ENCODE assay signal across 10 mouse cellular contexts in the genomic region with DNA sequence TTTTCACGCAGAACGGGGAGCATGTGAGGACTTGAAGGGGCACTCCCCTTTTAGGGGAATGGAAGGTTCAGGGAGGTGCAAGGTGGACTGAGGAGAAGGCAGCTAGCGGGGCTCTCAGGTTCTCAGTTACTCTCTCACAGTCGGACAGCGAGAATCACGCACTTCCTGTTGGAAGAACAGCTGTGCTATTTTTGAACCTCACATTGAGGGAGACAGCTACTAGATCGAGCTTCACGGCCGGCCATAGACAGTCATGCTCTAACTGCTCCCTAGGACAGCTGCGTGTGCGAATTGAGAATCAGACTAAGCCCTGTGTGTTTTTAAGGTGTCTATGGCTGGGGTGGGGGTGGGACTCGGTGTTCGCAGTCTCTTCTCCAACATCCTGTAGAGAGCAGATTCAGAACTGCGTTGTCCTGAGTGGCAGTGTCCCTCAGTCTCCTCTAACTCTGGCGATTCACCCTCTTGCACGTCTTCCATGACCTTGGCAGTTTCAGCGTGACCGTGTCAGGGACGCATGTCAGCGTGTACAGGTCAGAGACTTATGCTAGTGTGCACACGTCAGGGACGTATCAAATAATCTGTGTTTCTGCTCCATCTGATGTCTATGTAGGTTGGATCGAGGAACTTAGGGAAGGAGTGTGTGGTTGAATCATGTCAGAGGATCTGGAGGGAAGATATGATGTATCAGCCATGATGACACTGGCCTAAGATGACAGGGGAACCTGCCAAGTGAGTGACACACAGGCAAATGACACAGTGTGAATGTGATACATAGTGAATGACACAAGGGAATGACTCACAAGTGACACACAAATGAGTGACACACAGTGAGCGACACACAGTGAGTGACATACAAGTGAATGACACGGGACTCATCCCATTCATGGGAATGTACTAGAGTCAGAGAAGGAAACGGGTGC.
DNase-seq lines count a peak whose midpoint lies in the region; ATAC-seq and TF ChIP-seq lines count a peak whose summit lies in the region.
"Had no signal": no experiment of that assay in that cellular context is flagged by ENCODE, and none has a peak within 500 bp of the region (broad histone marks: within the 10 kb centered on the region; RNA-seq: fewer than 3 reads in every experiment).

No protein-coding gene starts in this region.

- no peak for TF ChIP-seq CTCF in lung, postnatal 0 days (IDR thresholded peaks at IDR 0.05)

- H3K9ac ChIP-seq in forebrain, embryonic 16.5 days (replicated peaks; ENCODE audit: low read depth, low read length) = no peak overlapping the region
- H3K9ac ChIP-seq in forebrain, embryonic 15.5 days (replicated peaks) = no peak overlapping the region
- H3K9ac ChIP-seq in lung, postnatal 0 days (replicated peaks; ENCODE audit: low read depth) = no peak overlapping the region
- peak overlapping the region; percentile 57 for H3K9ac ChIP-seq in heart, embryonic 14.5 days (ENCODE audit: low read length)
- H3K9ac ChIP-seq in stomach, embryonic 16.5 days (ENCODE audit: low read length) = no peak overlapping the region
- H3K9ac ChIP-seq: liver, postnatal 0 days had no signal

- no peaks in the 10 kb centered on the region for H3K36me3 ChIP-seq in forebrain, embryonic 16.5 days (ENCODE audit: control insufficient read depth, insufficient read depth)
- H3K36me3 ChIP-seq in forebrain, embryonic 15.5 days = no peaks in the 10 kb centered on the region
- no peaks in the 10 kb centered on the region for H3K36me3 ChIP-seq in lung, postnatal 0 days (ENCODE audit: insufficient read depth, low read length)
- no peaks in the 10 kb centered on the region for H3K36me3 ChIP-seq in heart, embryonic 14.5 days (ENCODE audit: control insufficient read depth, insufficient read depth, low read length)
- H3K36me3 ChIP-seq in stomach, embryonic 16.5 days (ENCODE audit: control insufficient read depth, insufficient read depth, low read length) = no peaks in the 10 kb centered on the region

- H3K9me3 ChIP-seq in forebrain, embryonic 16.5 days (ENCODE audit: control insufficient read depth, low read length) = no peaks in the 10 kb centered on the region
- H3K9me3 ChIP-seq in forebrain, embryonic 15.5 days = no peaks in the 10 kb centered on the region
- H3K9me3 ChIP-seq in lung, postnatal 0 days (ENCODE audit: low read length) = no peaks in the 10 kb centered on the region
- H3K9me3 ChIP-seq in heart, embryonic 14.5 days (ENCODE audit: control insufficient read depth, low read length) = no peaks in the 10 kb centered on the region
- no peaks in the 10 kb centered on the region for H3K9me3 ChIP-seq in stomach, embryonic 16.5 days (replicated peaks; ENCODE audit: control insufficient read depth, low read length)

- 81% methylated on average over 26 of the region's 26 CpGs for WGBS in forebrain, embryonic 16.5 days
- WGBS in forebrain, embryonic 15.5 days = 80% methylated on average over 26 of the region's 26 CpGs
- WGBS in lung, postnatal 0 days = 62% methylated on average over 26 of the region's 26 CpGs
- 55% methylated on average over 26 of the region's 26 CpGs for WGBS in heart, embryonic 14.5 days
- 62% methylated on average over 26 of the region's 26 CpGs for WGBS in stomach, embryonic 16.5 days

- ATAC-seq in forebrain, embryonic 16.5 days = no peak
- ATAC-seq in forebrain, embryonic 15.5 days (replicated peaks) = no peak
- peak; percentile 41; the same call in 1 of the 2 replicates for ATAC-seq in lung, postnatal 0 days
- no peak for ATAC-seq in heart, embryonic 14.5 days (ENCODE audit: insufficient number of reproducible peaks, insufficient read depth, low FRiP score, low read depth)
- no peak for ATAC-seq in stomach, embryonic 16.5 days (ENCODE audit: insufficient read depth, low FRiP score)
- ATAC-seq: liver, postnatal 0 days had no signal

- peak overlapping the region; percentile 0; the same call in 1 of the 2 replicates for H3K4me2 ChIP-seq in forebrain, embryonic 16.5 days (ENCODE audit: low read length)
- H3K4me2 ChIP-seq in forebrain, embryonic 15.5 days (replicated peaks) = no peak overlapping the region
- H3K4me2 ChIP-seq in lung, postnatal 0 days (replicated peaks; ENCODE audit: low read depth, low read length) = peak overlapping the region; percentile 35
- H3K4me2 ChIP-seq in heart, embryonic 14.5 days (ENCODE audit: low read length) = peak overlapping the region; percentile 66
- peak overlapping the region; percentile 46 for H3K4me2 ChIP-seq in stomach, embryonic 16.5 days (ENCODE audit: low read depth, low read length)

- H3K27ac ChIP-seq in forebrain, embryonic 16.5 days (ENCODE audit: low read length) = no peak overlapping the region
- no peak overlapping the region for H3K27ac ChIP-seq in forebrain, embryonic 15.5 days (replicated peaks)
- no peak overlapping the region for H3K27ac ChIP-seq in lung, postnatal 0 days (ENCODE audit: low read length)
- peak overlapping the region; percentile 42 to 57; a peak in 3 of 4 replicates for H3K27ac ChIP-seq in heart, embryonic 14.5 days (replicated peaks in 1 of 2; ENCODE audit: control insufficient read depth in 1 of 2, insufficient read depth in 1 of 2, low read depth in 2 of 2, low read length in 2 of 2)
- H3K27ac ChIP-seq in stomach, embryonic 16.5 days (ENCODE audit: low read length) = no peak overlapping the region

- H3K27me3 ChIP-seq in forebrain, embryonic 16.5 days (replicated peaks; ENCODE audit: control insufficient read depth, insufficient read depth, low read length) = no peaks in the 10 kb centered on the region
- no peaks in the 10 kb centered on the region for H3K27me3 ChIP-seq in forebrain, embryonic 15.5 days
- H3K27me3 ChIP-seq in lung, postnatal 0 days (replicated peaks; ENCODE audit: insufficient read depth, low read length) = no peaks in the 10 kb centered on the region
- no peaks in the 10 kb centered on the region for H3K27me3 ChIP-seq in heart, embryonic 14.5 days (ENCODE audit: control insufficient read depth, insufficient read depth, low read length)
- H3K27me3 ChIP-seq in stomach, embryonic 16.5 days (ENCODE audit: control insufficient read depth, insufficient read depth, low read length) = no peaks in the 10 kb centered on the region

- H3K4me1 ChIP-seq in forebrain, embryonic 16.5 days (replicated peaks; ENCODE audit: control insufficient read depth, insufficient read depth, low read length) = no peaks in the 10 kb centered on the region
- H3K4me1 ChIP-seq in forebrain, embryonic 15.5 days = peaks cover 9% of the 10 kb centered on the region; the same call in 1 of the 2 replicates
- no peaks in the 10 kb centered on the region for H3K4me1 ChIP-seq in lung, postnatal 0 days (ENCODE audit: insufficient read depth, low read depth, low read length)
- peaks cover 0 to 7% of the 10 kb centered on the region in 2 experiments for H3K4me1 ChIP-seq in heart, embryonic 14.5 days (ENCODE audit: control insufficient read depth in 2 of 2, insufficient read depth in 2 of 2, low read length in 2 of 2)
- H3K4me1 ChIP-seq in stomach, embryonic 16.5 days (ENCODE audit: control insufficient read depth, insufficient read depth, low read length) = no peaks in the 10 kb centered on the region

- DNase-seq in lung, postnatal 0 days (ENCODE audit: low spot score) = peak; percentile 22
- no peak for DNase-seq in lung, postnatal 25 days (ENCODE audit: low spot score)
- DNase-seq in cerebellum, adult 11-12 months = no peak
- no peak for DNase-seq in urinary bladder, postnatal 10 days (ENCODE audit: low spot score)
- DNase-seq: kidney, adult 11 months; liver, postnatal 0 days had no signal

- no peak overlapping the region for H3K4me3 ChIP-seq in forebrain, embryonic 16.5 days (replicated peaks; ENCODE audit: low read length)
- H3K4me3 ChIP-seq in forebrain, embryonic 15.5 days = no peak overlapping the region
- H3K4me3 ChIP-seq in lung, postnatal 0 days (ENCODE audit: low read depth, low read length) = no peak overlapping the region
- H3K4me3 ChIP-seq in heart, embryonic 14.5 days (ENCODE audit: control insufficient read depth in 1 of 2, insufficient read depth in 1 of 2, low read depth in 1 of 2, low read length in 2 of 2) = peak overlapping the region; percentile 30 to 32
- H3K4me3 ChIP-seq in stomach, embryonic 16.5 days (replicated peaks; ENCODE audit: low read length) = 0 out of 2 replicates have a peak overlapping the region, but pooled peaks have one; percentile 5

- no peak for TF ChIP-seq EP300 in lung, postnatal 0 days (IDR thresholded peaks at IDR 0.05)

Comparison
In these comparisons a context has a peak if more than half of its experiments do, and no peak if none do; other contexts are left out.
1. H3K27ac ChIP-seq: peak in heart, embryonic 14.5 days (2 of 2); none in forebrain, embryonic 16.5 days (single experiment), forebrain, embryonic 15.5 days (single experiment), lung, postnatal 0 days (single experiment) and stomach, embryonic 16.5 days (single experiment).
2. H3K4me3 ChIP-seq: peak in heart, embryonic 14.5 days (2 of 2) and stomach, embryonic 16.5 days (single experiment); none in forebrain, embryonic 16.5 days (single experiment), forebrain, embryonic 15.5 days (single experiment) and lung, postnatal 0 days (single experiment).